Mouse (Mus musculus) gastrocnemius, adult 2 months (tissue): Measurements from ENCODE around the gene 1700001C19Rik. TPM values are rescaled to one million over a fixed set of nuclear protein-coding genes. Genes with fewer than 3 reads are reported as not detected.

ENCODE experiments used
- DNase-seq: peaks from one replicate; pipeline ENCODE4 v3.0.0; 2022
- H3K27ac ChIP-seq: fragments of 200-600 bp; 2 replicates; pipeline ENCODE4 v1.8.1; 2022; ENCODE audit warnings: mild to moderate bottlenecking
- H3K4me3 ChIP-seq: fragments of 200-600 bp; 2 replicates; pipeline ENCODE4 v1.8.1; 2022; ENCODE audit warnings: mild to moderate bottlenecking, moderate library complexity
- CTCF ChIP-seq: fragments of 200-600 bp; IDR thresholded peaks from 2 replicates; pipeline ENCODE4 v1.8.1; 2022; ENCODE audit warnings: antibody characterized with exemption, mild to moderate bottlenecking, moderate library complexity
- intact Hi-C: fragments of 180-260 bp; cut with DNase I; formaldehyde crosslinking; loops from one replicate; pipeline ENCODE4 v1.15.1; 2025
- total RNA-seq, 2 experiments: library from RNA; stranded (reverse); gene quantifications; 2 replicates each; pipeline ENCODE4 v1.2.3; 2021

Gene 1700001C19Rik
- total RNA-seq, 2 experiments from 2014 or later = not detected

GRCm38 (mm10) chr17:47470121-47470520, 32.9 kb upstream of the 1700001C19Rik start:
- no peak for DNase-seq
- no peak overlapping the region for H3K27ac ChIP-seq
- intact Hi-C loops = no loop called here
- H3K4me3 ChIP-seq = no peak overlapping the region
- no peak for TF ChIP-seq CTCF

- DNase-seq = no peak
- intact Hi-C loops = no loop called here
- no peak overlapping the region for H3K4me3 ChIP-seq
- no peak overlapping the region for H3K27ac ChIP-seq
- TF ChIP-seq CTCF = no peak
Measured at GRCm38 (mm10) chr17:47469642-47470041, 32.5 kb upstream of the 1700001C19Rik start.

- DNase-seq = peak; percentile 45
- peak; percentile 17; the same call in 1 of the 2 replicates for TF ChIP-seq CTCF
- peak overlapping the region; percentile 24; the same call in 1 of the 2 replicates for H3K27ac ChIP-seq
- intact Hi-C loops = no loop called here
- H3K4me3 ChIP-seq = peak overlapping the region; percentile 64
Measured at GRCm38 (mm10) chr17:47468466-47468865, 31.3 kb upstream of the 1700001C19Rik start.

GRCm38 (mm10) chr17:47468063-47468462, 30.9 kb upstream of the 1700001C19Rik start:
- Histone ChIP-seq H3K27ac (peak overlapping the region; percentile 24; the same call in 1 of the 2 replicates), H3K4me3 (peak overlapping the region; percentile 64)
- no peak for DNase-seq
- TF ChIP-seq CTCF = no peak
- intact Hi-C loops = no loop called here

GRCm38 (mm10) chr17:47467659-47468058, 30.5 kb upstream of the 1700001C19Rik start:
- no peak for TF ChIP-seq CTCF
- DNase-seq = no peak
- Histone ChIP-seq H3K27ac (no peak overlapping the region), H3K4me3 (no peak overlapping the region; the same call in 1 of the 2 replicates)
- intact Hi-C loops = no loop called here

GRCm38 (mm10) chr17:47466284-47466683, 29.1 kb upstream of the 1700001C19Rik start:
- intact Hi-C loops = no loop called here
- Histone ChIP-seq H3K27ac (no peak overlapping the region), H3K4me3 (no peak overlapping the region)
- DNase-seq = no peak
- no peak for TF ChIP-seq CTCF

- intact Hi-C loops = no loop called here
- no peak for TF ChIP-seq CTCF
- no peak for DNase-seq
- Histone ChIP-seq H3K27ac (no peak overlapping the region), H3K4me3 (no peak overlapping the region)
Measured at GRCm38 (mm10) chr17:47465016-47465415, 27.8 kb upstream of the 1700001C19Rik start.

- Histone ChIP-seq H3K27ac (no peak overlapping the region), H3K4me3 (no peak overlapping the region)
- no peak for TF ChIP-seq CTCF
- intact Hi-C loops = no loop called here
- DNase-seq = no peak
Measured at GRCm38 (mm10) chr17:47464248-47464965, 27.2 kb upstream of the 1700001C19Rik start.

GRCm38 (mm10) chr17:47462728-47463388, 25.7 kb upstream of the 1700001C19Rik start:
- intact Hi-C loops = no loop called here
- H3K27ac ChIP-seq = no peak overlapping the region
- no peak for TF ChIP-seq CTCF
- no peak overlapping the region for H3K4me3 ChIP-seq
- no peak for DNase-seq

- H3K27ac ChIP-seq = no peak overlapping the region
- no peak for TF ChIP-seq CTCF
- intact Hi-C loops = no loop called here
- H3K4me3 ChIP-seq = no peak overlapping the region
- DNase-seq = no peak
Measured at GRCm38 (mm10) chr17:47462209-47462608, 25.0 kb upstream of the 1700001C19Rik start.

GRCm38 (mm10) chr17:47461688-47462087, 24.5 kb upstream of the 1700001C19Rik start:
- TF ChIP-seq CTCF = no peak
- Histone ChIP-seq H3K4me3 (no peak overlapping the region), H3K27ac (no peak overlapping the region)
- no peak for DNase-seq
- intact Hi-C loops = no loop called here

GRCm38 (mm10) chr17:47459341-47459919, 22.3 kb upstream of the 1700001C19Rik start:
- Histone ChIP-seq H3K27ac (no peak overlapping the region), H3K4me3 (no peak overlapping the region)
- intact Hi-C loops = no loop called here
- TF ChIP-seq CTCF = no peak
- DNase-seq = no peak

GRCm38 (mm10) chr17:47458936-47459335, 21.8 kb upstream of the 1700001C19Rik start:
- TF ChIP-seq CTCF = no peak
- intact Hi-C loops = no loop called here
- no peak for DNase-seq
- no peak overlapping the region for H3K27ac ChIP-seq
- H3K4me3 ChIP-seq = no peak overlapping the region
